Mouse (Mus musculus) layer of hippocampus, adult 18-20 months (tissue): ENCODE results near the gene Eif4a1. TPM values are rescaled to one million over a fixed set of nuclear protein-coding genes. Genes with fewer than 3 reads are reported as not detected.
"Not testable (repeated sequence)": the region's sequence is repeated elsewhere in the genome, so short reads cannot be mapped to it uniquely, and the experiment has no call there.

Source experiments
- DNase-seq, 2 experiments: peaks; one replicate each; pipeline ENCODE4 v3.0.0; 2022; ENCODE audit warnings: low spot score in 2 of 2
- microRNA-seq, 2 experiments: library from miRNA; unstranded; fragments of <30 nt; microRNA quantifications; one replicate each; pipeline ENCODE4 v1.2.0; 2021
- total RNA-seq, 2 experiments: library from RNA; stranded (reverse); gene quantifications; 2 replicates each; pipeline ENCODE4 v1.2.3; 2021

Gene Eif4a1
- total RNA-seq, 2 experiments from 2014 or later: 325 to 357 TPM

GRCm38 (mm10) chr11:69645860-69646259 lies 26.4 kb downstream of the Eif4a1 start:
- DNase-seq: no peak

GRCm38 (mm10) chr11:69635471-69635870 lies 36.8 kb downstream of the Eif4a1 start:
- DNase-seq: no peak

GRCm38 (mm10) chr11:69633128-69633866 lies 38.9 kb downstream of the Eif4a1 start:
- DNase-seq: no peak

GRCm38 (mm10) chr11:69632284-69633089 lies 39.7 kb downstream of the Eif4a1 start, which contains the start of gene Fxr2:
Gene Fxr2, plus strand, starts transcription at chr11:69632990.
- DNase-seq: peak; percentile 100

GRCm38 (mm10) chr11:69629802-69630201 lies 42.4 kb downstream of the Eif4a1 start:
- no peak for DNase-seq

GRCm38 (mm10) chr11:69628286-69628685 lies 43.9 kb downstream of the Eif4a1 start:
- DNase-seq: peak in 1 of 2 experiments; percentile 74

GRCm38 (mm10) chr11:69624339-69624738 lies 47.9 kb downstream of the Eif4a1 start:
- DNase-seq: not testable (repeated sequence)

GRCm38 (mm10) chr11:69623006-69623405 lies 49.2 kb downstream of the Eif4a1 start:
- no peak for DNase-seq

GRCm38 (mm10) chr11:69622406-69622805 lies 49.8 kb downstream of the Eif4a1 start:
- DNase-seq: no peak

- DNase-seq: peak in 1 of 2 experiments; percentile 54
Observed at GRCm38 (mm10) chr11:69621571-69622268, 50.5 kb downstream of the Eif4a1 start, which contains the start of gene Sat2. Gene Sat2, plus strand, starts transcription at chr11:69622024.

GRCm38 (mm10) chr11:69620394-69621081 lies 51.7 kb downstream of the Eif4a1 start:
- DNase-seq: no peak

- no peak for DNase-seq
Observed at GRCm38 (mm10) chr11:69617805-69618204, 54.4 kb downstream of the Eif4a1 start, which contains the start of gene Shbg. Gene Shbg, minus strand, starts transcription at chr11:69617905.

Small RNAs within 50 kb of the gene (microRNA-seq; reads per million reads assigned to microRNA genes)
- 4.5 to 5.2 reads per million in 2 experiments for gene Mir1934
- gene Mir467f: 0 reads per million in 2 experiments

Other genes with a start within 250 kb of the Eif4a1 start
- gene Dnah2, start 123.3 kb downstream of the Eif4a1 start, total RNA-seq: 1 to 10 TPM; 3.9 to 4.3 TPM
- 100 to 1,000 TPM; 126 to 137 TPM for gene Efnb3, start 112.2 kb downstream of the Eif4a1 start, total RNA-seq
- 10 to 100 TPM; 14.3 to 14.8 TPM for gene Wrap53, start 92.2 kb downstream of the Eif4a1 start, total RNA-seq
- gene Trp53, start 92.1 kb downstream of the Eif4a1 start, total RNA-seq: 10 to 100 TPM; 25.5 to 26.9 TPM
- gene Atp1b2, start 66.5 kb downstream of the Eif4a1 start, total RNA-seq: 100 to 1,000 TPM; 402 to 407 TPM
- not detected for gene Shbg, start 54.5 kb downstream of the Eif4a1 start, total RNA-seq
- gene Sat2, start 50.4 kb downstream of the Eif4a1 start, total RNA-seq: 10 to 100 TPM in 1 of 2 experiments, 1 to 10 TPM in 1; 9.5 to 12.1 TPM
- gene Fxr2, start 39.4 kb downstream of the Eif4a1 start, total RNA-seq: 100 to 1,000 TPM; 139 to 142 TPM
- gene Sox15, start 17.1 kb downstream of the Eif4a1 start, total RNA-seq: not detected
- gene Mpdu1, start 9.8 kb downstream of the Eif4a1 start, total RNA-seq: 10 to 100 TPM; 56.2 to 60.3 TPM
- gene Cd68, start 6.3 kb downstream of the Eif4a1 start, total RNA-seq: 10 to 100 TPM; 13.1 to 13.8 TPM
- gene Senp3, start 9.7 kb upstream of the Eif4a1 start, total RNA-seq: 10 to 100 TPM; 96.1 to 97.5 TPM
- 1 to 10 TPM; 1.9 to 2.0 TPM for gene Tnfsf13, start 13.4 kb upstream of the Eif4a1 start, total RNA-seq
- 10 to 100 TPM; 11.4 to 12.4 TPM for gene Tnfsf12, start 23.4 kb upstream of the Eif4a1 start, total RNA-seq
- gene Tnfsfm13, start 23.7 kb upstream of the Eif4a1 start, total RNA-seq: 1 to 10 TPM; 1.2 to 1.6 TPM
- 10 to 100 TPM; 55.6 to 55.9 TPM for gene Polr2a, start 86.2 kb upstream of the Eif4a1 start, total RNA-seq
- not detected for gene Slc35g3, start 89.5 kb upstream of the Eif4a1 start, total RNA-seq
- 100 to 1,000 TPM; 147 to 152 TPM for gene Zbtb4, start 93.5 kb upstream of the Eif4a1 start, total RNA-seq
- 1 to 10 TPM in 1 of 2 experiments, under 1 TPM in 1; 0.52 to 1.0 TPM for gene Chrnb1, start 123.5 kb upstream of the Eif4a1 start, total RNA-seq
- 10 to 100 TPM; 27.4 to 27.6 TPM for gene Fgf11, start 129.4 kb upstream of the Eif4a1 start, total RNA-seq
- not detected for gene Tmem102, start 133.2 kb upstream of the Eif4a1 start, total RNA-seq
- gene Gm39566, start 142.9 kb upstream of the Eif4a1 start, total RNA-seq: not detected
- gene Spem2, start 146.0 kb upstream of the Eif4a1 start, total RNA-seq: not detected
- under 1 TPM in 1 of 2 experiments, not detected in 1; 0.62 TPM for gene Spem1, start 149.8 kb upstream of the Eif4a1 start, total RNA-seq
- gene Nlgn2, start 165.4 kb upstream of the Eif4a1 start, total RNA-seq: 100 to 1,000 TPM; 191 to 196 TPM
- gene Tmem256, start 166.1 kb upstream of the Eif4a1 start, total RNA-seq: 100 to 1,000 TPM; 110 to 117 TPM
- 10 to 100 TPM; 15.9 to 16.1 TPM for gene Plscr3, start 174.0 kb upstream of the Eif4a1 start, total RNA-seq
- not detected for gene Tnk1, start 186.3 kb upstream of the Eif4a1 start, total RNA-seq
- not detected for gene Tmem95, start 205.6 kb upstream of the Eif4a1 start, total RNA-seq
- gene Kctd11, start 209.0 kb upstream of the Eif4a1 start, total RNA-seq: 1 to 10 TPM; 1.3 to 1.4 TPM
- gene Acap1, start 223.1 kb upstream of the Eif4a1 start, total RNA-seq: not detected
- gene 2810408A11Rik, start 228.6 kb upstream of the Eif4a1 start, total RNA-seq: under 1 TPM; 0.17 to 0.58 TPM
- gene Neurl4, start 228.6 kb upstream of the Eif4a1 start, total RNA-seq: 100 to 1,000 TPM; 108 to 114 TPM
- 10 to 100 TPM; 35.7 to 36.1 TPM for gene Gps2, start 241.5 kb upstream of the Eif4a1 start, total RNA-seq
- 100 to 1,000 TPM; 438 to 463 TPM for gene Eif5a, start 249.5 kb upstream of the Eif4a1 start, total RNA-seq